Mouse (Mus musculus) neutrophil, adult 5-6 weeks (primary cell): ENCODE measurements around the gene Ptcd1. TPM values are rescaled to one million over a fixed set of nuclear protein-coding genes. Genes with fewer than 3 reads are reported as not detected.
"Not testable (repeated sequence)": the region's sequence is repeated elsewhere in the genome, so short reads cannot be mapped to it uniquely, and the experiment has no call there.

Source experiments
- ATAC-seq: fragments of 151-379, 151-347 bp; 2 replicates; pipeline ENCODE4 v1.8.0; 2017; ENCODE audit warnings: mild to moderate bottlenecking, moderate TSS enrichment; ENCODE audit not compliant: insufficient number of reproducible peaks, poor library complexity, low FRiP score, severe bottlenecking; ENCODE audit errors: extremely low read depth
- total RNA-seq: library from RNA; stranded (forward); fragments of 200-1000 nt; gene quantifications from 2 replicates; pipeline ENCODE4 v1.2.3, GENCODE M21; 2017

Gene Ptcd1
- total RNA-seq, 1 experiment from 2014 or later = 20.8 TPM

DNA sequence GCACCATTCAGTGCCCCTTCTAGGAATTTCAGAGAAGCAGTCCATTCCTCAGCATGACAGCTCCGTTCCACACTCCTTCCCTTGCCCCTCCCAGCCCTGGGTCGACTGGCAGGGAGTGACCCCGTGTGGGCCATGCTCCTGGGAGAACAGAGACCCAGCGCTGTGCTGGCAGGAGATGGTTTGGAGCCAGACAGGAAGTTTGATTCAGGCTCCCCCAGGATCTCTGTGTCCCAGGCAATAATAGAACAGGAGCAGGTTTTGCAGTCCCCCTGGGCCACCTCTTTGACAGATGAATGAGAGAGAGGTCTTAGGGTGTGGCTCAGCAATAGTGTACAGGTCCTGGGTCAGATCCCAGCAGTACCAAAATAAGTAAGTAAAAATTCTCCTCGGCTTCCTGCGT lies 48.9 kb downstream of the Ptcd1 start:
- ATAC-seq = no peak

DNA sequence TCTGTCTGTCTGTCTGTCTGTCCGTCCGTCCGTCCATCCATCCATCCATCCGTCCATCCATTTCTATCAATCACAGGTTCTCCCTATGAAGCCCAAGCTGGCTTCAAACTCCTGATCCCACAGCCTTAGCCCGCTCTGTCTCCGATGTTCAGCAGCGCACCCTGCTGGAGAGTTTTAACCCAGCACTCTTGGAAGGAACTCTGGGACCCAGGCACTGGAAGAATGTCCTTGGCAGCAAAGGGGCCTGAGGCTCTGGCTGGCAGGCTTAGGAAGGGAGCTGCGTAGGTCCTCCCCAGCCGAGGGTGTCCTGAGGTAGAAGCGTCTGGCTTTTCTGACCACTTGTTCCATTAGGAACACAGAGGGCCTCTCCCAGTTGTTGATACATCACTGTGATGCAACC lies 50.0 kb downstream of the Ptcd1 start:
- peak; percentile 20; the same call in 1 of the 2 replicates for ATAC-seq

DNA sequence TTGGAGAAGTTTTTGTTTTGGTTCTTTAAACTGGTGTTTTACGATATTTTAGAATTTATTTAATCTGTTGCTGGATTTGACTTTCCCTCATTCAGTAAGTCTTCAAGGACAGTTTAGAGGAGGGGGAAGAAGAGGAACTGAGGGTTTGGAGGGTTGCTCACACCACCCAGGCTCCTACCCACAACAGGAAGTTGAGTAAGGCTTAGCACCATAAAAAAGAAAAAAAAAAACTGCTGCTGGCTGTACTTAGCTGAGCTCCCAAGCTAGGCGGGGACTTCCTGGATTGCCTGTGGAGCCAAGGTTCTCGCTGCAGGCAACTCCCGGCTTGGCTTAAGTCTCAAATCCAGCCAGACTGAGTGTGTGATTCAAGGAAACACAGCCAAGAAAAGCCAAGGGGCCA lies 50.6 kb downstream of the Ptcd1 start:
- peak; percentile 63 for ATAC-seq

DNA sequence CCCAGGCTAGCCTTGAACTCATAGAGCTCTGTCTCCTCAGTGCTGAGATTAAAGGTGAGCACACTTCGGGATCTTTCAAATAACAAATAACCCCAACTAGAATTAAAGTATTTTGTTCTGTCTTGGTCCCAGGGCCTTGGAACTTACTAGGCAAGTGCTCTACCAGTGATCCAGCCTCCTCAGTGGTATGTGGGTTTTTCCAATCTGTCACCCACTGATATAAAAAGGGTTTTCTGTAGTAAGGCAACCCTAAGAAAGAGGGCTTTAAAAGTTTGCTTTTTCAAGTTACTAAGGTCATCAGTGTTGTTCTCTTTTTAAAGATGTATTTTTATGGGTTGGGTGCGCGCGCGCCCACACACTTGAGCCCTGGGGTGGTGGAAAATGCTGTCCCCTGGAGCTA lies 51.2 kb downstream of the Ptcd1 start:
- no peak for ATAC-seq

DNA sequence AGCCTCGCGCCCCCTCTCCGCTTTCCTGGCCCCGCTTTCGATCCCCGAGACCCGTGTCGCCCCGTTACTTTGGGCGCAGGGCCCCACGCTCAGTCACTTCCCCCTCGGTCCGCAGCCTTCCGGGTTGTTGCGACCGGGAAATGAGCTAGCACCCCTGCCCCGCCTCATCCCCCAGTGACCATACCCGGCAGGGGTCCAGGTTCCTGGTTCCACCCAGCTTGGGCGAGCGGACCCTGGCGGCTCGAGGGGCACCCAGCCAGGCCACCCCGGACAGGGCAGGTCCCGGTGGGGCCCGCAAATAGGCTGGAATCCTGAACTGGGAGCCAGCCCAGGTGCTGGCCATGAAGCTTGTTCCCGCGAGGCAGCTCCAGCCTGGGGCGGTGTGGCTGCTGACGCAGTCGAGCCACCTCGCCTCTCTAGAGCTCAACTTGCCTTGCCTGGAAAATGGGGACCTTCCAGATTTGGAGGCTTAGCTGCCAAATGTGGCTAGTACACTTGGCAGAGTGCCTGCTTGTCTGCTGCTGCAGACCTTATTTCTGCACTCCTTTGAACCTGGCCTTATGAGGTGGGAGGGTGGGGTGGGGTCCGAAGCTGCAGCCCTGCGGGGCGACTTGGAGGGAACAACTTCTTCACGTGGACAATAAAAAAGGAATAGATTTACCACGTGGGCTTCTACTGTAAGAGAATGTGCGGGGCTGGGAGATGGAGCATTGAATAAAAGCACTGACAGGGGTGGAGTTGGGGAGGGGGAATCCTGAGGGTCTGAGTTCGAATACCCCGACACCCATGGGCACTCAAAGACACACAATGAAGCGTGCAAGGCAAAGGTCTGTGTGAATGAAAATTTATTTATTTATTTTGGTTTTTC lies 52.1 kb downstream of the Ptcd1 start:
- peak; percentile 45 for ATAC-seq

DNA sequence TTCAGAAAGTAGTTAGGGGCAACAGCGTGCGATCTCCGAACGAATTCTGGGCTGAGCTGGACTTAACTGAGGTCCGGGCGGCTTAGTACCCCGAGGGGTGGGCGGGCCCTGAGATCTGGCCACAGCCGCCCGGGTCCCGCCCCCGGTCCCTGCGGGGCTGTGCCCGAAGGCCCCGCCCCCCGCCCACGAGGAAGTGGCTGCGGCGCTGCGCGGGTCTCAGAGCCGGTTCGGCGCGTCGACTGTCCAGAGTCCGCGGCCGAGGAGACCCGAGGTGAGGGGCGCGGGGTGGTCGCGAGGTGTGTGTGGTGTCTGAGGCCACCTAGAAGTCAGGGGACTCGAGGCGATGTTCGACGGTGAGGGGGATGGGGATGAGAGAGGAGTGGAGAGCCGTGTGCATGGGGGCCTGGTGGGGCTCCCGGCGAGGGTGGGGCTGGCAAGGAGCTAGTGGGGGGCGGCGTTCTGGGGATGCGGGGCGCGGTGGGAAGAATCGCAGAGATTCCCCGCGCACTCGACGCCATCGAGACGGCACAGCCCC lies 52.8 kb downstream of the Ptcd1 start, which contains the start of gene Arpc1b:
Gene Arpc1b, plus strand, starts transcription at position 145 of the 535 bp plus-strand sequence.
- peak; percentile 35 for ATAC-seq

DNA sequence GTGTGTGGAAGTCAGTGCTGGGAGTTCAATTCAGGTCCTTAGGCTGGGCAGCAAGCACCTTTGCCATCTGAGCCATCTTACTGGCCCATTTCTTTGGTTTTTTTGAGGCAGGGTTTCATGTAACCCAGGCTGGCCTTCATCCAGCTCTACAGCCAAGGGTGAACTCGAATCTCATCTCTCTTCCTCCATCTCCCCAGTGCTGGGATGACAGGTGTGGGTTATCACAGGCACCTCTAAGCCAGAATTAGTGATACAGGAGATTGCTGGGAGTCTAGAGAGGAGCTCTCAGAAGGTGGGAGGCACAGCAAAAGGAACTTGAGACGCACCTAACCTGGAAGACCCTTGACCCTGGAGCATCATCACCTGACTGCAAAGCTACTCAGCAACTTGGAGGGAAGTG lies 53.5 kb downstream of the Ptcd1 start:
- ATAC-seq = no peak

DNA sequence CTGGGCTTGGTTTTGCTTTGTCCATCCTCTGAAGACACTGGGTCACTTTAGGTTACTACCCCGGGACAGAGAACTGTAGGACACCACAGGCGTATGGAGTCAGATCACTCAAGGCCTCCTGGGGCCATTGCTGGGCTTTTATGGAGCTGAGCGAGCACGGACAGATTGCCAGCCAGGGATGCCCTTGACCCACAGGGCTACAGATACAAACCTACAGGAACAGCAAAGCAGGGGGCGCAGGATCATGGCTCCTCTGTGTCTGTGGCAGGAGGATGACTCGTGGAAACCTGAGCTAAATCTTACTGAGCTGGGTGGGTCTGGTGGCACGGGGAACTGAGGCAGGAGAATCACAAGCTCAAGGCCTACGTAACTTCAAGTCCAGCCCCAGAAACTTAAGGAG lies 54.3 kb downstream of the Ptcd1 start:
- no peak for ATAC-seq

DNA sequence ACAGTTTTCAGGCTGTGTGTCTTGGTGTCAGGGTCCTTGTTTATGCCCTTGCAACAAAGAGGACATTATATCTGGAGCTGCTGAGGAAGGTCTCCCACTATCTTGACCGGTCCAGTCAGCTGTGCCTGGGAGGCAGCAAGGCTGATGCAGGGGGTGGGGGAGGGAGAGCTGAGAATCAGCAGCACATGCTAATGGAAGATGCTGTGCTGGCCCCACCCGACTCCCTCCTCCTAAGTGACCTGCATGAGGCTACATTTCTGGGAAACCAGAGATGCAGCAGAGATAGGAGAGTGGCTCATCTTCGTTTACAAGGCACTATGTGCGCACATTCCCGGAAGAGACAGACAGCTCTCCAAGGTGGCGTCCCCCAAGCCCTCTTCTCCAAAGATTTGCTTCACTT lies 56.5 kb downstream of the Ptcd1 start:
- ATAC-seq = no peak

DNA sequence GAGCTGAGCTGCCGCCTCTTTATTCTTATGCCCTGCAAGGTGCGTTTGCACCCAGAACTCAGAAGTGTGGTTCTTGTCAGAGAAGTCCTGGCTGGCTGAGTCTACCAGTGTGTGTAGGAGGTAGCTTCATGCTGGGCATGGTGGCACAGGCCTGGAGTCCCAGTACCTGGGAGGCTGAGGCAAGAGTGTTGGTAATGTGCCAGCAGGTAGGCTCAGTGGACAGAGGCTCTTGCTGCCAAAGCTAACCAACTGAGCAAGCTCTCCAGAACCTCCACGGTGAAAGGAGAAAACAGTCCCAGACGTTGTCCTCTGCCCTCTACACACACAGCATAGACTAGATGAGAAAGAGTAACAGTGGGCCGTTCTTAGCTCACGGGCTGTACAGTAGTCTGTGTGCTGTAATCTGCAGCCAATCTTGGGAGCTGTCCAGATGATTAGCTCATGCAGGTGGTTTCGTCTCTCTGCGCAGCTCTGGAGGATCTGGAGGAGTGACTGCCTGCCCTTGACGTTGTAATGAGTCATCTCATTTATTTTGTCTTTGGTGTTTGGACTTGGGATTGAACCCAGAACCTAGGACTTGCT lies 61.1 kb downstream of the Ptcd1 start:
- no peak for ATAC-seq

DNA sequence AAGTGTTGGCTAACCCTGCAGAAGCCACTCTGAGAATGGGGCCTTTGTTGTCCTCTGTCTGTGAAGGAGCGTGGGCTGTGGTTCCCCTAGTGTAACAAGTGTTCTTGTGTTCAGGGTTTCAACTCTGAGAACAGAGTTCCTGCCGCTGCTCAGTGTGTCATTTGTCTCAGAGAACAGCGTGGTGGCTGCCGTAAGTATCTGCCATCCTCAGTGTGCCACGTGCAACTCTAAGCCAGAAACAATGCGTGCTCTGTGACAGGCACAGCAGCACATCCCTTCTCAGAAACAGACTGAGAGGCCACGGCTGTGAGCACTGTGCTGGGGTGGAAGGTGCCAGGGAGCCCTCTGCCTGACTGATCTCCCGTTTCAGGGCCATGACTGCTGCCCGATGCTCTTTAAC lies 62.6 kb downstream of the Ptcd1 start:
- ATAC-seq = no peak

DNA sequence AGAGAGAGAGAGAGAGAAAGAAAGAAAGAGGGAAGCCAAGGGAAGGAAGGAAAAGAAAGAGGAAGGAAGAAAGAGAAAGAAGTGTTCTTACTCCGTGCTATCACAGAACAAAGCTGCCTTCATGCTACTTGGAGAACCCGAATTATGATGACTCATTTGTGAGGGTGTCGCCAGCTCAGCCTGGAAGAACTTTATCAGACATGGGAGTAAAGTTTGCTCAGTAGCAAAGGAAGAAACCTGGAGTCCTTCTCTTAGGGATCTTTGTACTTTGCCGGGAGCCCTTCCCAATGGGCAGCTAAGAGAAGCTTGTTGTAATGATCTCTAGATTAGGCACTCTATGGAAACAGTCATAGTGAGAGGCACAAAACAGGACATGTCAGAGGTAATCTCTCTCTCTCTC lies 64.2 kb downstream of the Ptcd1 start:
- no peak for ATAC-seq

DNA sequence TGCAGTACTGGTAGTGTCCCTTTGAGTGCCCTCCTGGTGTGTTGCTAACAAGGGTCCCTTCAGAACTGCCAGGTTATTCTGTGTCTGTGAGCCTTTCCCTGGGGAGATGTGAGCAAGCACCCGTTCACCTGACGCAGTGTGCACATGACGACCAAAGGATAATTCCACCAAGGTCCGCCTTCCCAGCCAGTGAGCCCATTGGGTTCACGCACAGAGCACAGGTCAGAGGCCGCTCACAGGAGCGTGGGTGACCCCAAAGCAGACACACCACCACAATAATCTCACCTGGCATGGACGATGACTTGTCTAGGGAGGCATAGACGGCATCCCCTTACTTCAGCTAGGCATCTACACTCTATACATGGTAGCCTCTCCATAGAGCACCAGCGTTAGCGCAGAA lies 65.5 kb downstream of the Ptcd1 start:
- not testable (repeated sequence) for ATAC-seq

DNA sequence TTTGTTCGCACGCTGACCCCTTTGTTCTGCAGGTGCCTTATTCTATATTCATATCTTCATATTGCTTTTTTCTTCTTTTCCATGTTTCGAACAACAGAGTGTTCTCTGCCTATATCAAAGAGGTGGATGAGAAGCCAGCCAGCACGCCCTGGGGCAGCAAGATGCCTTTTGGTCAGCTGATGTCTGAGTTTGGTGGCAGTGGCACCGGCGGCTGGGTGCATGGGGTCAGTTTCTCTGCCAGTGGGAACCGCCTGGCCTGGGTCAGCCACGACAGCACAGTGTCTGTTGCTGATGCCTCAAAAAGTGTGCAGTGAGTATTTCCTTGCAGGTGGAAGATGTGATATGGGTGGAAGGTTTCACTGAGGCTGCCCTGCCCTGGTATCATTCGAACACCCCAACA lies 65.9 kb downstream of the Ptcd1 start:
- no peak for ATAC-seq

DNA sequence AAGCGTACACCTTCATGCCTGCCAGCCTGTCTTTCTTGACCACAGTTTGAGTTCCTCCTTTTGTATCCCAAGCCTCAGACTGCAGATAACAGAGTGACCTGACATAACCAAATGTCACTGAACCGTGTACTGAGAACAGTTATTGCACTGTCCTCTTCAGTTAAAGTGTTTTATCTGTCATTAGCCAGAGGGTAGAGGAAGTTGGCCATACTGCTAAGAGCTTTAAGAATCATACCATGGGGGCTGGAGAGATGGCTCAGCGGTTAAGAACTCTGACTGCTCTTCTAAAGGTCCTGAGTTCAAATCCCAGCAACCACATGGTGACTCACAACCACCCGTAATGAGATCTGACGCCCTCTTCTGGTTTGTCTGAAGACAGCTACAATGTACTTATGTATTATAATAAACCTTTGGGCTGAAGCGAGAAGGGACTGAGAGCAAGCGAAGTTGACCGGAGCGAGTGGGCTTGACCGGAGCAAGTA lies 68.5 kb downstream of the Ptcd1 start:
- ATAC-seq = peak; percentile 32; the same call in 1 of the 2 replicates

Other genes starting within 250 kb of the Ptcd1 start
- gene Smurf1, start 201.3 kb downstream of the Ptcd1 start, total RNA-seq = 14.4 and 19.2 TPM in 2 replicates
- not detected in 2 replicates for gene Gm4871, start 134.4 kb downstream of the Ptcd1 start, total RNA-seq
- not detected in 2 replicates for gene 1700018F24Rik, start 124.1 kb downstream of the Ptcd1 start, total RNA-seq
- gene Arpc1a, start 83.3 kb downstream of the Ptcd1 start, total RNA-seq = 71.2 and 79.7 TPM in 2 replicates
- gene Kpna7, start 83.1 kb downstream of the Ptcd1 start, total RNA-seq = not detected in 2 replicates
- 524 and 552 TPM in 2 replicates for gene Arpc1b, start 52.9 kb downstream of the Ptcd1 start, total RNA-seq
- 73.3 and 79.9 TPM in 2 replicates for gene Pdap1, start 26.9 kb downstream of the Ptcd1 start, total RNA-seq
- gene Bud31, start 26.7 kb downstream of the Ptcd1 start, total RNA-seq = 170 and 185 TPM in 2 replicates
- 31.9 and 36.5 TPM in 2 replicates for gene Cpsf4, start 105 bp upstream of the Ptcd1 start, total RNA-seq
- 71.6 and 81.6 TPM in 2 replicates for gene Atp5j2, start 25.0 kb upstream of the Ptcd1 start, total RNA-seq
- gene Zkscan14, start 34.8 kb upstream of the Ptcd1 start, total RNA-seq = 39.6 and 44.0 TPM in 2 replicates
- 6.6 and 8.5 TPM in 2 replicates for gene Zkscan5, start 37.5 kb upstream of the Ptcd1 start, total RNA-seq
- 33.1 and 35.4 TPM in 2 replicates for gene Zfp655, start 64.6 kb upstream of the Ptcd1 start, total RNA-seq
- 9.3 and 10.5 TPM in 2 replicates for gene Zscan25, start 113.4 kb upstream of the Ptcd1 start, total RNA-seq
- not detected in 2 replicates for gene Cyp3a57, start 178.2 kb upstream of the Ptcd1 start, total RNA-seq